Mouse (Mus musculus) heart, embryonic 11.5 days (tissue): ENCODE measurements at regions not wholly inside any gene's neighbourhood (a gene's known extent, or its start where the extent isn't known, plus 50 kb on each side); places are given as distances from the start of the nearest gene placed in this dataset.

Experiments
- ATAC-seq: fragments of 200-750 bp; cut with Nextera tagmentation; replicated peaks from 2 replicates; pipeline ENCODE4 v1.8.0; 2017; ENCODE audit warnings: moderate library complexity; ENCODE audit not compliant: insufficient number of reproducible peaks, low FRiP score, low TSS enrichment
- H3K27ac ChIP-seq: fragments of 300-500 bp; sonication (generic); 2 replicates; pipeline ENCODE4 v1.5.1; 2014; ENCODE audit warnings: mild to moderate bottlenecking, low read depth, low read length
- H3K27me3 ChIP-seq: fragments of 300-500 bp; sonication (generic); 2 replicates; pipeline ENCODE4 v1.6.1; 2014; ENCODE audit warnings: mild to moderate bottlenecking, low read length, mixed read lengths; ENCODE audit not compliant: control insufficient read depth, insufficient read depth
- H3K36me3 ChIP-seq: fragments of 300-500 bp; sonication (generic); 2 replicates; pipeline ENCODE4 v1.6.1; 2014; ENCODE audit warnings: mild to moderate bottlenecking, low read length, moderate library complexity, mixed read lengths; ENCODE audit not compliant: control insufficient read depth, insufficient read depth
- H3K4me1 ChIP-seq: fragments of 300-500 bp; sonication (generic); 2 replicates; pipeline ENCODE4 v1.6.1; 2014; ENCODE audit warnings: low read length; ENCODE audit not compliant: control insufficient read depth, insufficient read depth
- H3K4me2 ChIP-seq: fragments of 300-500 bp; sonication (generic); 2 replicates; pipeline ENCODE4 v1.6.1; 2014; ENCODE audit warnings: mild to moderate bottlenecking, moderate library complexity
- H3K4me3 ChIP-seq: fragments of 300-500 bp; sonication (generic); 2 replicates; pipeline ENCODE4 v1.5.1; 2014; ENCODE audit warnings: low read depth, low read length
- H3K9ac ChIP-seq: fragments of 300-500 bp; sonication (generic); 2 replicates; pipeline ENCODE4 v1.6.1; 2014; ENCODE audit warnings: mild to moderate bottlenecking, low read depth, low read length, moderate library complexity
- H3K9me3 ChIP-seq: fragments of 300-500 bp; sonication (generic); replicated peaks from 2 replicates; pipeline ENCODE4 v1.6.1; 2016; ENCODE audit warnings: low read length; ENCODE audit not compliant: control insufficient read depth
- WGBS: fragments of 180-500 bp; shearing (Covaris S2); extraction: QIAGEN DNeasy Blood & Tissue Kit; methylation state at CpG from one replicate; pipeline ENCODE4 v1.1.7; 2014; ENCODE audit not compliant: insufficient replicate concordance; 5-methylcytosine and 5-hydroxymethylcytosine counted together

- Histone ChIP-seq H3K4me1 (no peaks in the 10 kb centered on the region), H3K4me3 (no peak overlapping the region), H3K27ac (no peak overlapping the region), H3K4me2 (no peak overlapping the region), H3K27me3 (no peaks in the 10 kb centered on the region), H3K9me3 (no peaks in the 10 kb centered on the region), H3K36me3 (no peaks in the 10 kb centered on the region), H3K9ac (no peak overlapping the region)
- ATAC-seq = no peak
Measured at GRCm38 (mm10) chr9:61847496-61847895, 66.8 kb downstream of the Rplp1 start.

DNA sequence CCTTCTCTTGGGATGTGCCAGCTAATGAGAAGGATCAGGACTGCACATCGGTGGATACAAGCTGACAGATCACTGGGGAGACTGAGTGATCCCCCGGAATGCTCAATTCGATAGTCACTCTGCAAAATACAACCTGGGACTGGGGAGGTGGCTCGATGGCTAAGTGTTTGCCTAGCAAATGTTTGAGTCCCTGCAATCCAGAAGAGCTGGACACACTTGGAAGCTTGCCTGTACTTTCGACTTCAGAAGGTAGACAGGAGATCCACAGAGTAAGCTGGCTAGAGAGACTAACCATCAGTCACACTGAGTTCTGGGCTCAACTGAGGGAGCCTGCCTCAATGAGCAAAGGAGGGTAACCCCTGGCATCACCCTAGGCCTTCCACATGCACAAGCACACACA is 69.7 kb downstream of the Rplp1 start:
- no peaks in the 10 kb centered on the region for H3K4me1 ChIP-seq
- H3K27ac ChIP-seq = no peak overlapping the region
- H3K4me2 ChIP-seq = no peak overlapping the region
- 78% methylated on average over 5 of the region's 5 CpGs for WGBS
- H3K9ac ChIP-seq = no peak overlapping the region
- no peak overlapping the region for H3K4me3 ChIP-seq
- H3K27me3 ChIP-seq = no peaks in the 10 kb centered on the region
- no peak for ATAC-seq
- no peaks in the 10 kb centered on the region for H3K36me3 ChIP-seq
- no peaks in the 10 kb centered on the region for H3K9me3 ChIP-seq

GRCm38 (mm10) chr9:61844141-61844540 is 70.2 kb downstream of the Rplp1 start:
- 69% methylated on average over 8 of the region's 8 CpGs for WGBS
- no peak overlapping the region for H3K4me2 ChIP-seq
- no peaks in the 10 kb centered on the region for H3K27me3 ChIP-seq
- no peak overlapping the region for H3K9ac ChIP-seq
- no peak for ATAC-seq
- no peak overlapping the region for H3K4me3 ChIP-seq
- no peak overlapping the region for H3K27ac ChIP-seq
- H3K36me3 ChIP-seq = no peaks in the 10 kb centered on the region
- H3K9me3 ChIP-seq = no peaks in the 10 kb centered on the region
- H3K4me1 ChIP-seq = no peaks in the 10 kb centered on the region

- no peaks in the 10 kb centered on the region for H3K4me1 ChIP-seq
- WGBS = 75% methylated on average over 8 of the region's 8 CpGs
- no peaks in the 10 kb centered on the region for H3K27me3 ChIP-seq
- H3K9ac ChIP-seq = no peak overlapping the region
- no peak overlapping the region for H3K27ac ChIP-seq
- ATAC-seq = no peak
- no peak overlapping the region for H3K4me2 ChIP-seq
- H3K4me3 ChIP-seq = no peak overlapping the region
- no peaks in the 10 kb centered on the region for H3K36me3 ChIP-seq
- H3K9me3 ChIP-seq = no peaks in the 10 kb centered on the region
Measured at GRCm38 (mm10) chr9:61843513-61843912, 70.8 kb downstream of the Rplp1 start.

DNA sequence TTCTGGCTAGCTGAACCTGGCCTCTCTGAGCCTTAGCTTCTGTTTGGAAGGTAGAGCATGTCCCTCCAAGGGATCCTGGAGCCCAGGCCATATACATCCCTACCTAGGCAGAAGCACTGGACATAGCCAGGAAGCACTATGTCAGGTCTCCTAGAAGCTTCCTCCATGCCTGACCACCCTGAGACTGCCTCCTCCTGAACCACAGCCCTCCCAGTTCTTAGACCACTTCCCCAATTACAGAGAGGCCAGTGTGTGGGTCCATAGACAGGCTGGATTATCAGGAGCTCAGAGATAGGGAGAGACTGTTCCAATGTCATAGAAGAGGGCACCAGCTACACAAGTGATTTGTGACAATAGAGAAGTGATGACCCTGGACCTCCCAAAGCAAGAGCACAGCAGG is 72.0 kb downstream of the Rplp1 start:
- no peak for ATAC-seq
- Histone ChIP-seq H3K36me3 (no peaks in the 10 kb centered on the region), H3K4me1 (no peaks in the 10 kb centered on the region)

GRCm38 (mm10) chr9:61841222-61841621 is 73.1 kb downstream of the Rplp1 start:
- H3K27ac ChIP-seq = no peak overlapping the region
- no peaks in the 10 kb centered on the region for H3K4me1 ChIP-seq
- no peaks in the 10 kb centered on the region for H3K27me3 ChIP-seq
- H3K4me2 ChIP-seq = no peak overlapping the region
- no peaks in the 10 kb centered on the region for H3K36me3 ChIP-seq
- no peak for ATAC-seq
- no peak overlapping the region for H3K4me3 ChIP-seq
- 75% methylated on average over 8 of the region's 8 CpGs for WGBS
- H3K9me3 ChIP-seq = no peaks in the 10 kb centered on the region
- H3K9ac ChIP-seq = no peak overlapping the region

More for the DNA sequence above, 72.0 kb downstream of the Rplp1 start:
- Histone ChIP-seq H3K27me3 (no peaks in the 10 kb centered on the region), H3K9ac (no peak overlapping the region), H3K4me3 (no peak overlapping the region), H3K9me3 (no peaks in the 10 kb centered on the region), H3K4me2 (no peak overlapping the region), H3K27ac (no peak overlapping the region)

DNA sequence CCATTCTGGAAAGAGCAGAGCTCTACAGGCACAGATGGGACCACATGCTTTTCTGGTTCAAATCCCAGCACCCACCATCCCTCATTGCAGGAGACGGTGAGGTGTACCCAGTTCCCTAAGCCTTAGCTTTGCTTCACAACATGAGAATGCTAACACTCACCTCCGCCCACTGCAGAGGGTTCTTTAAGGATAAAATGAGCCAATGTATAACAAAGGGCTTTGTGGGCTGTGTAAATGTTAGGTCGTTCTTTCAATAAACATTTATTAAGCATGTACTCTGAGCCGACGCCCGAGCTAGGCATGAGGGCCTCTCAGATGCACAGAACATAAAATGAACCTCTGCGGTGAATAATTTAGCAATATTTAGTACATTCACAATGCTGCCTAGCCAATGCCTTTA is 74.0 kb downstream of the Rplp1 start:
- Histone ChIP-seq H3K9ac (no peak overlapping the region), H3K27ac (no peak overlapping the region), H3K4me3 (no peak overlapping the region), H3K9me3 (no peaks in the 10 kb centered on the region), H3K4me1 (no peaks in the 10 kb centered on the region), H3K4me2 (no peak overlapping the region), H3K27me3 (no peaks in the 10 kb centered on the region), H3K36me3 (no peaks in the 10 kb centered on the region)
- ATAC-seq = no peak
- 79% methylated on average over 7 of the region's 7 CpGs for WGBS

- Histone ChIP-seq H3K9ac (no peak overlapping the region), H3K36me3 (no peaks in the 10 kb centered on the region), H3K27me3 (peaks cover 3% of the 10 kb centered on the region; the same call in 1 of the 2 replicates), H3K27ac (no peak overlapping the region), H3K4me1 (no peaks in the 10 kb centered on the region), H3K4me3 (no peak overlapping the region), H3K9me3 (no peaks in the 10 kb centered on the region), H3K4me2 (no peak overlapping the region)
- WGBS = 71% methylated on average over 9 of the region's 9 CpGs
- ATAC-seq = no peak
Measured at GRCm38 (mm10) chr9:61833226-61833625, 81.1 kb downstream of the Rplp1 start.

GRCm38 (mm10) chr9:61830236-61830635 is 84.1 kb downstream of the Rplp1 start:
- H3K4me1 ChIP-seq = no peaks in the 10 kb centered on the region
- no peaks in the 10 kb centered on the region for H3K36me3 ChIP-seq
- no peak overlapping the region for H3K4me3 ChIP-seq
- peaks cover 6% of the 10 kb centered on the region; the same call in 1 of the 2 replicates for H3K27me3 ChIP-seq
- H3K27ac ChIP-seq = no peak overlapping the region
- WGBS = 65% methylated on average over 7 of the region's 7 CpGs
- no peak overlapping the region for H3K9ac ChIP-seq
- H3K4me2 ChIP-seq = no peak overlapping the region
- H3K9me3 ChIP-seq = no peaks in the 10 kb centered on the region
- no peak for ATAC-seq
